Mouse (Mus musculus) spleen, adult 2 months (tissue): ENCODE measurements around the gene Nkx1-2. TPM values are rescaled to one million over a fixed set of nuclear protein-coding genes. Genes with fewer than 3 reads are reported as not detected.

Experiments
- DNase-seq, 2 experiments: peaks; one replicate each; pipeline versions ENCODE4 v3.0.0 to v3.0.0-alpha.2; 2012 to 2021; ENCODE audit warnings: low spot score in 2 of 2, low read depth in 1 of 2
- H3K27ac ChIP-seq: fragments of 200-500 bp; 2 replicates; pipeline ENCODE4 v1.5.1; 2012; ENCODE audit warnings: low read length, inconsistent platforms; ENCODE audit not compliant: insufficient read depth
- H3K27me3 ChIP-seq: fragments of 200-500 bp; 2 replicates; pipeline ENCODE4 v1.6.1; 2012; ENCODE audit warnings: mild to moderate bottlenecking, moderate library complexity, low read length, inconsistent platforms; ENCODE audit not compliant: control insufficient read depth, insufficient read depth
- H3K36me3 ChIP-seq: fragments of 200-500 bp; 2 replicates; pipeline ENCODE4 v1.6.1; 2012; ENCODE audit warnings: mild to moderate bottlenecking, low read length, inconsistent platforms; ENCODE audit not compliant: control insufficient read depth, insufficient read depth
- H3K4me1 ChIP-seq: fragments of 200-500 bp; 2 replicates; pipeline ENCODE4 v1.6.1; 2011; ENCODE audit warnings: inconsistent platforms; ENCODE audit not compliant: control insufficient read depth, insufficient read depth, insufficient read length
- H3K4me3 ChIP-seq: fragments of 200-500 bp; 2 replicates; pipeline ENCODE4 v1.5.1; 2011; ENCODE audit warnings: mild to moderate bottlenecking, inconsistent platforms; ENCODE audit not compliant: insufficient read depth, insufficient read length; ENCODE audit errors: extremely low read depth
- CTCF ChIP-seq: fragments of 200-500 bp; IDR thresholded peaks from 2 replicates; pipeline ENCODE4 v1.5.1; 2011; ENCODE audit warnings: mild to moderate bottlenecking, inconsistent platforms; ENCODE audit not compliant: insufficient read depth, insufficient read length, insufficient replicate concordance; ENCODE audit errors: extremely low read depth
- POLR2A ChIP-seq: fragments of 200-500 bp; IDR thresholded peaks from 2 replicates; pipeline ENCODE4 v1.6.1; 2011; ENCODE audit warnings: low read depth, low read length, inconsistent platforms
- WGBS: fragments of 180-500 bp; shearing (Covaris S2); methylation state at CpG from one replicate; pipeline ENCODE4 v1.1.7; 2018; 5-methylcytosine and 5-hydroxymethylcytosine counted together
- polyA plus RNA-seq: library from polyadenylated mRNA; depleted of rRNA; stranded (reverse); fragments of >200 nt; gene quantifications from 2 replicates; pipeline ENCODE4 v1.2.3, GENCODE M21; 2012

The Nkx1-2 gene
- polyA plus RNA-seq, 1 experiment = 0.19 TPM

- H3K4me1 ChIP-seq = no peaks in the 10 kb centered on the region
- TF ChIP-seq CTCF (no peak), POLR2A (no peak)
- H3K27me3 ChIP-seq = no peaks in the 10 kb centered on the region
- H3K36me3 ChIP-seq = no peaks in the 10 kb centered on the region
- H3K4me3 ChIP-seq = no peak overlapping the region
- H3K27ac ChIP-seq = no peak overlapping the region
- DNase-seq = no peak
- 79% methylated on average over 12 of the region's 12 CpGs for WGBS
Measured at GRCm38 (mm10) chr7:132637292-132637691, 37.9 kb upstream of the Nkx1-2 start.

GRCm38 (mm10) chr7:132631313-132631712, 31.9 kb upstream of the Nkx1-2 start:
- TF ChIP-seq POLR2A (no peak), CTCF (no peak)
- Histone ChIP-seq H3K4me3 (no peak overlapping the region), H3K27me3 (no peaks in the 10 kb centered on the region), H3K27ac (no peak overlapping the region), H3K4me1 (peaks cover 8% of the 10 kb centered on the region; the same call in 1 of the 2 replicates), H3K36me3 (no peaks in the 10 kb centered on the region)
- WGBS = 52% methylated on average over 11 of the region's 11 CpGs
- no peak for DNase-seq

GRCm38 (mm10) chr7:132627448-132627847, 28.0 kb upstream of the Nkx1-2 start:
- 83% methylated on average over 3 of the region's 3 CpGs for WGBS
- Histone ChIP-seq H3K27ac (no peak overlapping the region), H3K4me1 (peaks cover 8% of the 10 kb centered on the region; the same call in 1 of the 2 replicates), H3K4me3 (no peak overlapping the region), H3K36me3 (no peaks in the 10 kb centered on the region), H3K27me3 (no peaks in the 10 kb centered on the region)
- no peak for DNase-seq
- TF ChIP-seq CTCF = no peak
- TF ChIP-seq POLR2A = no peak

GRCm38 (mm10) chr7:132626174-132626573, 26.7 kb upstream of the Nkx1-2 start:
- Histone ChIP-seq H3K27ac (no peak overlapping the region), H3K4me1 (peaks cover 4% of the 10 kb centered on the region; the same call in 1 of the 2 replicates), H3K4me3 (no peak overlapping the region), H3K36me3 (no peaks in the 10 kb centered on the region), H3K27me3 (no peaks in the 10 kb centered on the region)
- DNase-seq = no peak
- no peak for TF ChIP-seq CTCF
- no peak for TF ChIP-seq POLR2A
- 84% methylated on average over 4 of the region's 4 CpGs for WGBS

- Histone ChIP-seq H3K27ac (no peak overlapping the region), H3K4me3 (no peak overlapping the region), H3K4me1 (no peaks in the 10 kb centered on the region), H3K27me3 (no peaks in the 10 kb centered on the region), H3K36me3 (no peaks in the 10 kb centered on the region)
- 84% methylated on average over 10 of the region's 10 CpGs for WGBS
- TF ChIP-seq POLR2A (no peak), CTCF (no peak)
- DNase-seq = no peak
Measured at GRCm38 (mm10) chr7:132624161-132624560, 24.7 kb upstream of the Nkx1-2 start.

- 80% methylated on average over 15 of the region's 15 CpGs for WGBS
- no peak overlapping the region for H3K27ac ChIP-seq
- no peaks in the 10 kb centered on the region for H3K4me1 ChIP-seq
- no peak overlapping the region for H3K4me3 ChIP-seq
- TF ChIP-seq CTCF (no peak), POLR2A (no peak)
- no peak for DNase-seq
- no peaks in the 10 kb centered on the region for H3K27me3 ChIP-seq
- no peaks in the 10 kb centered on the region for H3K36me3 ChIP-seq
Measured at GRCm38 (mm10) chr7:132619975-132620918, 20.8 kb upstream of the Nkx1-2 start.

GRCm38 (mm10) chr7:132619549-132619948, 20.1 kb upstream of the Nkx1-2 start:
- TF ChIP-seq CTCF (no peak), POLR2A (no peak)
- no peak for DNase-seq
- no peaks in the 10 kb centered on the region for H3K4me1 ChIP-seq
- 97% methylated on average over 8 of the region's 8 CpGs for WGBS
- H3K4me3 ChIP-seq = no peak overlapping the region
- H3K36me3 ChIP-seq = no peaks in the 10 kb centered on the region
- H3K27me3 ChIP-seq = no peaks in the 10 kb centered on the region
- H3K27ac ChIP-seq = no peak overlapping the region
